Mouse (Mus musculus) lung, postnatal 10 days (tissue): ENCODE results near the gene Gm29776.

Experiments
- DNase-seq: peaks from one replicate; pipeline ENCODE4 v3.0.0; 2021

Gene Gm29776

GRCm38 (mm10) chr14:54698733-54699132 lies at the start of gene Gm29776:
Gene Gm29776, minus strand, starts transcription at chr14:54698833.
- DNase-seq: no peak

DNA sequence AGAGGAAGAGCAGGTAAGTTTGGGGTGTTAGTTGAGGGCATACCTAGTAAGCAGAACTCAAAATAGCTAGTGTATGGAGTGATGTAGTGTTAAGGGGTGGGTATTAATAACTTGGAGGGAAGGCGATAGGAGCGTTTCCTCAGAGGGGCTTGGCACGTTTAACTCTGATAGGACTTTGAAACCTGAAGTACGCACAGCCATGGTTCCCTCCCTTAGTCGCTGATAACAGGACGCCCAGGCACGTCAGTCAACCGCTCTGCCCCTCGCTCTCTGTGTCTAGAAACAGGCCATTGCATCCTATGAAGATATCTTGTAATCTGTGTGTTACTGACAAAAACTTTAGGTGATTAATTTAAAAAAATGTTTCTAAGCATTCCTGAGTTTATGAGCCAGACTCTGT lies 47.4 kb upstream of the Gm29776 start:
- DNase-seq: no peak

DNA sequence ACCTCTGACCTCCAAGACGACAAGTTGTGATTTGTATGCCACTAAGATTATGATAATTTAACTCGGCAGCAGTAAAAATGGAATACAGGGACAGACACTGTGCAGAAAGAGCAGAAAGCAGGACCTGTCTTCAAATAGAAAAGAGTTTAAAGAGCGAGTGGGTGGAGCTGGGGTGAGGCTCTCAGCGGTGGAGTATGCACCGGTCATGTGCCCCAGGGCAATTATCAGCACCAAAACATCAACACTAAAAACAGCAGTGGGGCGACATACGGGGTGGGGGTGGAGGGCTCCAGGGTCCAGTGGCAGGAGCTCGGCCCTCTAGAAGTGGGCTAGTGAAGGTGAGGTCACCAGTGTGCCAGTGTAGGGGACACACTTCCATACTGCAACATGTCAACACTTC lies 45.8 kb upstream of the Gm29776 start:
- no peak for DNase-seq

DNA sequence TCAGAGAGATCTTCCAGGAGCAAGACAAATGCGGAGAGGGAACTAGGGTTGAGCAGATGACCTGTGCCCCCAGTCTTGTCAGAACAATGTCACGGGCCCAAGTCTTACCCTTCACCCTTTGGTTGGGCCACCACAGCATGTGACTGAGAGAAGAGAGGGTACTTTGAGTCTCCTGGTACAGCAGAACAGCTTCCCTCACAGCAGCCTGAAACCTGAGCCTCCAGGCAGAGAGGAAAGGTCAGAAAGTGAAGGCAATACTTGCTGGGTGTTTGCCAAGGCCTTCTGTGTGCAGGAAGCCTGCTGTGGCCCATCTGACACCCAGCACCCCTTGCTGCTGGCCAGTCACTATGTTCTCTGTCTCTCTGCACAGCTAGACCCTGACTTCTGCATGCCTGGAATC lies 43.7 kb upstream of the Gm29776 start:
- peak; percentile 21 for DNase-seq

DNA sequence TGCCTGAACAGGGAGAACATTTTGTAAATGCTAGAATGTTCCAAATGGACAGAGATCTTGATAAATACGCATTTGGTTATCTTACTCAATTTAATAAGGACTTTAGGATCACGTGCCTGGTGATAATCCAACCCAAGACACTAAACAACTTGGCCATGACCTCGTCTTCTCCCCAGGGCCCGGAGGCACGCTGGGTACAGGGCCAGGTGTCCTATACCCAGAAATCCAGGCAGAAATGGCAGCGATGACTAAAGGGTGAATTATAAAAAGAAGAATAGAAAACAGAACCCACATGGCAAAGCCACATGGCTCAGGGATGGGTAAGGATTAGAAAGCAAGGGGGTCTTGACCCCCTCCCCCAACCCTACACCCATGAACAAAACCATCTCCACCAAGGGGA lies 43.1 kb upstream of the Gm29776 start:
- no peak for DNase-seq

- DNase-seq: no peak
Measured at GRCm38 (mm10) chr14:54737634-54738033, 39.0 kb upstream of the Gm29776 start.

- no peak for DNase-seq
Measured at GRCm38 (mm10) chr14:54736555-54737552, 38.2 kb upstream of the Gm29776 start.

DNA sequence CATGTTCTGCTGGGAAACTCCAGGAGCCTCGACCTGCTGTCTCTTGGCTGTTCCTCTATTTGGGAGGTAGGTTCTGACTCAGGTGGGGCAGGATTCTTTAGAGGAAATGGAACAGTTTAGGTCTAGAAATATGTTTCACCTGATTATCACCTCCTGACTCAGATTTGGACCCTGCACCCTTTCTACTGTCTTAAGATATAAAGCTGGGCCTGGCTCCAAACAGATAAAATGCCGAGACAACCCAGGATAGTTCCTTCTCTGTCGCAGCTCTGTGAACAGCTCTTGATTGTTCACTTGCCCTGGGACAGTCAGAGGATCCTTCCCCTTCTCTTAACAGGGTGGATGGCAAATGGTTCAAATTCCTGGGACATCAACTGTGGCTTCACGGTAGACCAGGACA lies 36.6 kb upstream of the Gm29776 start:
- DNase-seq: no peak

DNA sequence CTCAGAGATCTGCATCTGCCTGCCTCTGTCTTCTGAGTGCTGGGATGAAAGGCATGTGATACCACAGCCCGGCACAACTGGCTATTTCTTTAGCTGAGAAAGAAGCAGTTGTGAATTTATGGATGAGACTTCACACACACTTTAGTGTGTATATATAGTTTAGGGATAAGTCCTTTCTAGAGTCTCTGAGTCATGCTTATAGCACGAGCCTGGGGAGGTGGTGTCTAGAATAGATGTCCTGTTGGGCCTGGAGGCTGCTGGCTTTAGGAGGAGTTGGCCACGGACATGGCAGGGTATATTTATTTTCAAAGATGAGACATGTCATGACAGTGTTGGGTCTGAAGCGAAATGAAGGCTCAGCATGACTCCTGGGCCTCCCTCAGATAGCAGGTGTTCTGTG lies 35.4 kb upstream of the Gm29776 start:
- no peak for DNase-seq

DNA sequence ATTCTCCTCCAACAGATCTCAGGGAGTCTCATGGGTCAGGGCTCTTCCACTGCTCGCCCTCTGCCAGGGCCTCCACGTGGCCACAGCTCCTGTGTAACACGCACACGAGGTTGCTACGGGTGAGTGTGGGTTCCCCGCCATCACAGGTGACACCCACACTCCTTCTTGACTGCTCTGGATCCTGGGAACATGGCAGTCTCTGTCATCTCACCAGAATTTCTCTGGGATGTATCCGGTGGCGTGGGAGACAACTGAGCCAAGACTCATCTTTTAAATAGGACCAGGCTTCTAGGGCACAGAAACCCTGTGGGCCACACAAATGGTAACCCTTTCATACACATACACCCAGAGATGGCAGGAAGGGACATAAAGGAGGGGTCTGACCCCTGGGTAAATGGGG lies 33.6 kb upstream of the Gm29776 start:
- DNase-seq: no peak

- no peak for DNase-seq
Measured at GRCm38 (mm10) chr14:54730305-54730704, 31.7 kb upstream of the Gm29776 start.

- DNase-seq: no peak
Measured at GRCm38 (mm10) chr14:54728823-54729653, 30.4 kb upstream of the Gm29776 start.

DNA sequence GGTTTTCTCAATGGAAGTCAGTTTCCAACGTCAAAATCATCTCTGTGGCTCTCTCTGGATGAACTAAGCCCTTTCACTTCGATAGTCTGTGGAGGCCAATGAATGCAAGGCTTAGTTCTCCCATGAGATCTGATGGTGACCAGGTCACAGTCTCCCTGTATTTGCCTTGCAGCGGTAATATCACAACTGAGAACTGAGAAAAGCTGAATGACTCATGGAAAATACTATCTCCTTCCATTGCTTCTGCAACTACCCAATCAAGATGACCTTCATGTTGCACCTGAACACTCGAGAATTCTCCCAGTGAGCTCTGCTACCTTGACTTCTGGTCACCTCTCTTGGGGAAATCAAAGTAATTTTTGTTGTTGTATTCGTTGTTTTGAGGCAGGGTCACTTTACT lies 28.9 kb upstream of the Gm29776 start:
- no peak for DNase-seq

DNA sequence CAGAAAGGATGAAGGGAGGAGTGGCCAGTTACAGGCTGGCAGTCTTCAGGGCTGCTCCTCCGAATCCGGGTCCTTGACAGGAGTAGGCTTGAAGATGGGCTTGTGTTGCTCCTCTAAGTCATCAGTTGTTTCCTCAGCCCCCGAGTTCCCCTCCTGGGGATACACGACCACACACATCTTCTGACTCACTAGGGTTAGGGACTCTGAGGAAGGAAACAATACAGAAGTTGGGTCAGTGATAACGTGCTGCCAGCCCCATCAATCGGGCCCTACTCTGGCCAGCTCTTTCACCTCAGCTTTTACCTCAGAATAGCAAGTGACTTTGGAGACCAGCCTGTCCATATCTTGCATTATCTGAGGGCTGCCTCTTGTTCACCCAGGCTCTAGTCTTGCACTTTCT lies 25.4 kb upstream of the Gm29776 start:
- DNase-seq: no peak

DNA sequence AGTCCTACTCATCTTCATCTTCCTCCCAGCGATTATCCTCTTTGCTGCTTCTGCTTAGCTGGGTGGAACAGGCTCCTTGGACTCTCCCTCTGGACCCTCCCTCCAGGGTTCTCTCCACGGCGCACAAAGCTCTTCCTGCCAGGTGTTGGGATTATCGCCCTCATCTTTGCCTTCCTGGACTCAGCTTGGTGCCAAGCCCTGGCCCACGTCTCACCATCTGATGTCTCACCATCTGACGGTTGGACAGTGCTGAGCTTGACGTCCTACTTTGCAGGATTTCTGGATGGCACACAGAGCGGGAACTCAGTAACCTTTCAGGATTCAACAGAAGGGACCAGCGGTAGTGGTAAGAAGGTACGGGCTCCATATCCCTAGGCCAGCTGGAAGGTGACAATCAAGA lies 23.1 kb upstream of the Gm29776 start:
- no peak for DNase-seq

- DNase-seq: no peak
Measured at GRCm38 (mm10) chr14:54720654-54721350, 22.2 kb upstream of the Gm29776 start.

GRCm38 (mm10) chr14:54720041-54720440 lies 21.4 kb upstream of the Gm29776 start:
- DNase-seq: no peak

DNA sequence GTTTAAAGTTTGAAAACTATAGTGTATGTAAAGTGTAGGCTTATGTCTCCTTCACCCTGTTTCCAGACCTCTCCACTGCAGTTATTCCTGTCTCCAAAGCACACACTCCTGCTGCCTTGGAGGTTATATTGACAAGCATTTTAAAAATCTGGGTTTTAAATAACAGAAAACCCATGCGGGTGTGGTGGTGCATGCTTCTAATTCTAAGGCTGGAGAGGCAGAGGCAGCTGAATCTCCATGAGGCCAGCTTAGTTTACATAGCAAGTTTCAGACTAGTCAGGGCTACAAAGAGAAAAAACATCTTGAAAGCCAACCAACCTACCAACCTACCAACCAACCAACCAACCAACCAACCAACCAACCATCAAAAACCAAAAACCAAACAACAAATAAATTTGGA lies 16.8 kb upstream of the Gm29776 start:
- DNase-seq: no peak

GRCm38 (mm10) chr14:54714617-54715081 lies 16.0 kb upstream of the Gm29776 start:
- DNase-seq: no peak

DNA sequence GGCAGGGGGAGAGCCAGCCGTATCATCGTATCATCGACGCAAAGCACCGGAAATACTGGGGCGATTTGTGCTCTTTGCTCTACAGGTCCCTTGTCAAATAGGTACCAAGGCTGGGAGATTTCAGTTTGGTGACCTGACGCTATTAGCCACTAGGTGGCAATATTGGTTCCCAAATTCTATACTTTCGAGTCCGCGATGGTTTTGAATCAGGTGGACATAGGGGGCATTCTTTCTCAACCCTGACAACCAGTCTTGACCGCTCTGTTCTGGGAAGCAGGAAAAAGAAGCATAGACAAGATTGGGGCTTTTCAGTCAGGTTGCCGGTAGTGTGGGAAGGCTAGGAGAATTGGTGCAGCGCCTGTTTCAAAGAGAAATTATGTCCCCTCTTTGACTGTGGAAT lies 15.5 kb upstream of the Gm29776 start:
- peak; percentile 76 for DNase-seq

DNA sequence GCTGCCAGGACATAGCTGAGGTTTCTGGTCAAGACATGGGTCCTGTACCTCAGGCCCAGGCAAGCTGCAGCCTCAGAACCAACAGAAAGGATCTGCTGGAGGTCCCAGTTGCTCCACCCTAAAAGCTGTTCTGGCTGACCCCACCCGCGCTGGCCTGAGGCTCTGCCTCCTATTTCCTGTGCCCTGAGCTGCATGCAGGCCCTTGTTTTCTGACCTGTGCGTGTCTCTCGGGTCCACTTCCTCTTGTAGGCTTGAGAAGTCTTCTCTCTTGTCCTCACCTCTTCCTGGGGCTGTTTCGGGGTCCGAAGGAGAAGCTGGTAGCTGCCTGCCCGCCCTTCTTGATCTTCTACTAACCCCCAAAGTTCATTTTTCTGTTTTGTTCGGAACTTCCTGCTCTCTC lies 14.2 kb upstream of the Gm29776 start:
- peak; percentile 57 for DNase-seq

DNA sequence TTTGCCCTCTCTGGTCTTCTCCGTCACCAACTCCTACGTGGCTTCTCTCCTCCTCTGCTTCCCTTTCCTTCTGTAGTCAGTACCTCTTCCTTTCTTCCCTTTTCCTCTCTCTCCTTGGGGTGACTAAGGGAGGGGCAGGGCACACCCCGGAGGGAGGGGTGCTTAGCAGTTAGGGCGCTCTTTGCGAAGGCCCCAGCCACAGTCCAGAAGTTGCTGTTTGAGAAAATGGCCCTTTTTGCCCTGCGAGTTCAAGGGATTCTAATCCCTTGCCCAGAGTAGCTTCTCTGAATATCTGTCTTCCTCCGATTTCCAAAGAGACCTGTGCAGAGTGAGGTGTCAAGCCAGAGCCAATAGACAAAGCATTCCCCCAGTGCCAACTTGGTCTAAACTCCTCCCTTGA lies 13.4 kb upstream of the Gm29776 start, which contains the start of gene Cebpe:
Gene Cebpe (minus strand): TSS at position 101 of the 400 bp plus-strand sequence.
- no peak for DNase-seq

- no peak for DNase-seq
Measured at GRCm38 (mm10) chr14:54709054-54709453, 10.4 kb upstream of the Gm29776 start.
